Mouse (Mus musculus) liver, postnatal 0 days (tissue): ENCODE measurements at regions not wholly inside any gene's neighbourhood (a gene's known extent, or its start where the extent isn't known, plus 50 kb on each side); places are given as distances from the start of the nearest gene placed in this dataset.

Source experiments
- ATAC-seq: fragments of 200-750 bp; cut with Nextera tagmentation; 2 replicates; pipeline ENCODE4 v1.8.0; 2017; ENCODE audit warnings: mild to moderate bottlenecking, moderate library complexity
- DNase-seq: peaks from one replicate; pipeline ENCODE4 v3.0.0-alpha.2; 2016
- H3K27ac ChIP-seq: fragments of 300-500 bp; sonication (generic); 2 replicates; pipeline ENCODE4 v1.5.1; 2014; ENCODE audit warnings: antibody characterized with exemption, moderate library complexity, mild to moderate bottlenecking, low read depth
- H3K27me3 ChIP-seq: fragments of 300-500 bp; sonication (generic); 2 replicates; pipeline ENCODE4 v1.6.1; 2014; ENCODE audit warnings: low read length, control low read depth, mixed read lengths; ENCODE audit not compliant: insufficient read depth
- H3K36me3 ChIP-seq: fragments of 300-500 bp; sonication (generic); replicated peaks from 2 replicates; pipeline ENCODE4 v1.6.1; 2014; ENCODE audit warnings: mild to moderate bottlenecking, control low read depth, low read length, moderate library complexity, mixed read lengths; ENCODE audit not compliant: insufficient read depth
- H3K4me1 ChIP-seq: fragments of 300-500 bp; sonication (generic); 2 replicates; pipeline ENCODE4 v1.6.1; 2014; ENCODE audit warnings: antibody characterized with exemption, mild to moderate bottlenecking, control low read depth; ENCODE audit not compliant: insufficient read depth
- H3K4me2 ChIP-seq: fragments of 300-500 bp; sonication (generic); 2 replicates; pipeline ENCODE4 v1.6.1; 2014; ENCODE audit warnings: low read depth, mild to moderate bottlenecking, low read length, moderate library complexity, mixed read lengths
- H3K4me3 ChIP-seq: fragments of 300-500 bp; sonication (generic); 2 replicates; pipeline ENCODE4 v1.5.1; 2014; ENCODE audit warnings: low read depth, low read length
- H3K9ac ChIP-seq: fragments of 300-500 bp; sonication (generic); replicated peaks from 2 replicates; pipeline ENCODE4 v1.6.1; 2014; ENCODE audit warnings: mild to moderate bottlenecking, moderate library complexity
- H3K9me3 ChIP-seq: fragments of 300-500 bp; sonication (generic); 2 replicates; pipeline ENCODE4 v1.6.1; 2016; ENCODE audit warnings: mild to moderate bottlenecking, control low read depth, low read length, mixed read lengths
- CTCF ChIP-seq: sonication (generic); IDR thresholded peaks from 2 replicates; pipeline ENCODE4 v1.5.1; 2016; ENCODE audit warnings: antibody characterized with exemption, low read depth
- EP300 ChIP-seq: IDR thresholded peaks from 2 replicates; pipeline ENCODE4 v1.6.1; 2016; ENCODE audit warnings: antibody characterized with exemption, low read depth, mild to moderate bottlenecking
- WGBS: fragments of 180-500 bp; shearing (Covaris S2); extraction: QIAGEN DNeasy Blood & Tissue Kit; methylation state at CpG from one replicate; pipeline ENCODE4 v1.1.7; 2014; ENCODE audit not compliant: insufficient replicate concordance; 5-methylcytosine and 5-hydroxymethylcytosine counted together

- TF ChIP-seq EP300 (no peak), CTCF (no peak)
- Histone ChIP-seq H3K9ac (no peak overlapping the region), H3K27me3 (no peaks in the 10 kb centered on the region), H3K4me2 (no peak overlapping the region), H3K36me3 (no peaks in the 10 kb centered on the region), H3K27ac (no peak overlapping the region), H3K4me3 (no peak overlapping the region), H3K4me1 (no peaks in the 10 kb centered on the region), H3K9me3 (no peaks in the 10 kb centered on the region; the same call in 1 of the 2 replicates)
- 67% methylated on average over 3 of the region's 3 CpGs for WGBS
- no peak for DNase-seq
- no peak for ATAC-seq
These were observed 60.8 kb upstream of the Fam84a start for GRCm38 (mm10) chr12:14212618-14213017.

DNA sequence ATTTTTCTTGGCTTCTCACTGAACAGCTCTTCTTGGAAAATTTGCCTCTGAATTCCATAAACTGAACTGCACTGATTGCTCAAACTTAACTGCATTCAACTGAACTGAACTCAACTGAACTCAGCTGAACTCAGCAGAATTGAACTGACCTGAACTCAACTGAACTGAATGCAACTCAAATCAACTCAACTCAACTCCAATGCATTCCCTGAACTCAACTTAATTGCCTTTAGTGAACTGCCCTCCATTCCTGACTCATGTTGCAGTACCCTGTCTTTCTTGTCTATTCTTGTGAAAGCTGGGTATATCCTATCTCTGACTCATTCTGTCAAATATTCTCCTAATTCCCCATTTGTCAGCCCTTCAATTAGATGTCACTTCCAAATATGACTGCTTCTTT lies 58.0 kb upstream of the Fam84a start:
- H3K36me3 ChIP-seq: no peaks in the 10 kb centered on the region
- no peak for DNase-seq
- H3K4me3 ChIP-seq: no peak overlapping the region
- no peaks in the 10 kb centered on the region for H3K27me3 ChIP-seq
- H3K27ac ChIP-seq: no peak overlapping the region
- ATAC-seq: no peak
- H3K9me3 ChIP-seq: no peaks in the 10 kb centered on the region; the same call in 1 of the 2 replicates
- no peaks in the 10 kb centered on the region for H3K4me1 ChIP-seq
- no peak overlapping the region for H3K9ac ChIP-seq
- TF ChIP-seq CTCF (no peak), EP300 (no peak)
- H3K4me2 ChIP-seq: no peak overlapping the region

GRCm38 (mm10) chr12:14207288-14207687 lies 55.4 kb upstream of the Fam84a start:
- 47% methylated on average over 1 of the region's 1 CpGs for WGBS
- H3K9me3 ChIP-seq: no peaks in the 10 kb centered on the region
- H3K27me3 ChIP-seq: no peaks in the 10 kb centered on the region
- no peaks in the 10 kb centered on the region for H3K36me3 ChIP-seq
- no peak overlapping the region for H3K4me2 ChIP-seq
- no peak for DNase-seq
- ATAC-seq: no peak
- TF ChIP-seq EP300 (no peak), CTCF (no peak)
- H3K9ac ChIP-seq: no peak overlapping the region
- no peak overlapping the region for H3K4me3 ChIP-seq
- H3K27ac ChIP-seq: no peak overlapping the region
- H3K4me1 ChIP-seq: no peaks in the 10 kb centered on the region

- DNase-seq (no peak), ATAC-seq (no peak)
- no peak overlapping the region for H3K27ac ChIP-seq
- H3K36me3 ChIP-seq: no peaks in the 10 kb centered on the region
- no peak overlapping the region for H3K9ac ChIP-seq
- no peak overlapping the region for H3K4me2 ChIP-seq
- no peaks in the 10 kb centered on the region for H3K27me3 ChIP-seq
- H3K9me3 ChIP-seq: no peaks in the 10 kb centered on the region
- TF ChIP-seq CTCF (no peak), EP300 (no peak)
- H3K4me3 ChIP-seq: no peak overlapping the region
- WGBS: 72% methylated on average over 1 of the region's 1 CpGs
- no peaks in the 10 kb centered on the region for H3K4me1 ChIP-seq
These were observed 52.6 kb upstream of the Fam84a start for GRCm38 (mm10) chr12:14204491-14204890.
